Mouse (Mus musculus): Measurements from ENCODE around the gene Synpo2l. TPM values are rescaled to one million over a fixed set of nuclear protein-coding genes. Genes with fewer than 3 reads are reported as not detected.

The Synpo2l gene
- polyA plus RNA-seq, 1 experiment from 2014 or later, result 0.48 TPM

DNA sequence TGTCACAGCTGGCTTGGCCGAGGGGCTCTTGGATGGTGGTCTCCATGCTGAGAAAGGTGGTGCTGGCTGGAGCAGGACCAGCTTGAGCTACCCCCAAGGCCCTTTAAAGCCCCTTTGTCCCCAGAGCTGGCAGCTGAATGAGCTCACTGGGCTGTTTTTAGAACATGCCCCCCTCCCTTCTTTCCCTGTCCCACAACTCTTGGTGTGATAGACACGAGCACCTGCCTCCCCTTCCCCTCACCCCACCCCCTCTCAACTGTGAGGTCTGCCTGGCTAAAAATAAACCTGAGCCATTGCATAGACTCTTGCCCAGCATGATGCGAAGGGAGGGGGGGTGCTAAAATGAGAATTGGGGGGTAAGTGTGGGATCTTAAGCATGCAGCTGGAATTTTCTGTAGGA is 3.7 kb downstream of the Synpo2l start:
- H3K9ac ChIP-seq (ENCODE audit: low read depth, low read length), result no peak overlapping the region
- DNase-seq (ENCODE audit: low spot score) (no peak), ATAC-seq (ENCODE audit: low FRiP score) (no peak)
- no peak overlapping the region for H3K4me2 ChIP-seq (replicated peaks; ENCODE audit: low read depth, low read length)
- no peak overlapping the region for H3K27ac ChIP-seq (ENCODE audit: low read depth, low read length)
- no peaks in the 10 kb centered on the region for H3K36me3 ChIP-seq (ENCODE audit: control insufficient read depth, insufficient read depth, low read length)
- H3K9me3 ChIP-seq (ENCODE audit: control insufficient read depth, low read length), result no peaks in the 10 kb centered on the region
- H3K4me3 ChIP-seq (ENCODE audit: low read depth, low read length), result no peak overlapping the region
- 46% methylated on average over 3 of the region's 3 CpGs for WGBS
- peaks cover 6% of the 10 kb centered on the region for H3K27me3 ChIP-seq (ENCODE audit: control insufficient read depth, insufficient read depth, low read length)
- 0 out of 2 replicates have a peak, but pooled peaks cover 2% of the 10 kb centered on the region for H3K4me1 ChIP-seq (replicated peaks; ENCODE audit: control insufficient read depth, insufficient read depth, low read length)

DNA sequence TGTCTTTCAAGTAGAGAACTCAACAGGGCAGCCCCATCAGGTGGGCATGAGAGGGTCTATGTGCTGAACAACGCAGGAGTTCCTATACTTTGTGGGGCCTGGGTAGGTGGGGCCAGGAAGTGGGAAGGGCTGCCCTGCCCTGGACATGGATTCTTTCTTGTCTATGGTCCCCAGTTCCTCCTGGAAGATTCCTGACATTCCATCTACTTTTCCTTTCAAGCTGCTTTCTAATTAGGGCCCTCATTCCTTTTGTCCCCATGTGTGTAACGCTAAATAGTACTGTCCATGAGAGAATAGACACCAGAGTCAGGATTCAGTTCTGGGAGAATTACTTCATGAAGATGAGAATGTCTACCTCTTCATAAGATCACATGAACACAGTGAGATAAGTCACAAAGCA is 4.6 kb downstream of the Synpo2l start:
- Histone ChIP-seq H3K4me3 (ENCODE audit: low read depth, low read length) (no peak overlapping the region), H3K9ac (ENCODE audit: low read depth, low read length) (no peak overlapping the region), H3K9me3 (ENCODE audit: control insufficient read depth, low read length) (no peaks in the 10 kb centered on the region), H3K27me3 (ENCODE audit: control insufficient read depth, insufficient read depth, low read length) (peaks cover 6% of the 10 kb centered on the region), H3K4me1 (replicated peaks; ENCODE audit: control insufficient read depth, insufficient read depth, low read length) (0 out of 2 replicates have a peak, but pooled peaks cover 2% of the 10 kb centered on the region), H3K4me2 (replicated peaks; ENCODE audit: low read depth, low read length) (no peak overlapping the region), H3K36me3 (ENCODE audit: control insufficient read depth, insufficient read depth, low read length) (no peaks in the 10 kb centered on the region), H3K27ac (ENCODE audit: low read depth, low read length) (no peak overlapping the region)
- ATAC-seq (ENCODE audit: low FRiP score) (no peak), DNase-seq (ENCODE audit: low spot score) (no peak)
- WGBS, result 69% methylated on average over 2 of the region's 2 CpGs

DNA sequence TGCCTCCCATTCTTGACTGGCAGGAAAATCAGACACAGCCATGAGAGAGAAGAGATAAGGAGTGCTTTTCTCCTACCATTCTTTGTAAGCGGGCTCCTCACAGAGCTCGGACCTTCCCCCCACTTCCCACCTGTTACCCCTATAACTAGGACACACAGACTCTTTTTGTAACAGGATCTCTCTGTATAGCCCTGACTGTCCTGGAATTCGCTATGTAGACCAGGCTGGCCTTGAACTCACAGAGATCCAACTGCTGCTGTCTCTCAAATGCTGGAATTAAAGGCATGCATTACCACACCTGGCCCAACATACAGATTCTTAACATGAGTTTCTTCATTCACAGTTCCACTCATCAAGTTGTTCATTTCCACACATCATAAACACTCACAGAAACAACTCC is 5.4 kb downstream of the Synpo2l start:
- Histone ChIP-seq H3K27ac (ENCODE audit: low read depth, low read length) (no peak overlapping the region), H3K9me3 (ENCODE audit: control insufficient read depth, low read length) (no peaks in the 10 kb centered on the region), H3K27me3 (ENCODE audit: control insufficient read depth, insufficient read depth, low read length) (peaks cover 6% of the 10 kb centered on the region), H3K4me1 (replicated peaks; ENCODE audit: control insufficient read depth, insufficient read depth, low read length) (0 out of 2 replicates have a peak, but pooled peaks cover 2% of the 10 kb centered on the region), H3K4me2 (replicated peaks; ENCODE audit: low read depth, low read length) (no peak overlapping the region), H3K4me3 (ENCODE audit: low read depth, low read length) (no peak overlapping the region), H3K36me3 (ENCODE audit: control insufficient read depth, insufficient read depth, low read length) (no peaks in the 10 kb centered on the region), H3K9ac (ENCODE audit: low read depth, low read length) (no peak overlapping the region)
- WGBS, result 90% methylated on average over 3 of the region's 3 CpGs
- ATAC-seq (ENCODE audit: low FRiP score) (no peak), DNase-seq (ENCODE audit: low spot score) (no peak)

DNA sequence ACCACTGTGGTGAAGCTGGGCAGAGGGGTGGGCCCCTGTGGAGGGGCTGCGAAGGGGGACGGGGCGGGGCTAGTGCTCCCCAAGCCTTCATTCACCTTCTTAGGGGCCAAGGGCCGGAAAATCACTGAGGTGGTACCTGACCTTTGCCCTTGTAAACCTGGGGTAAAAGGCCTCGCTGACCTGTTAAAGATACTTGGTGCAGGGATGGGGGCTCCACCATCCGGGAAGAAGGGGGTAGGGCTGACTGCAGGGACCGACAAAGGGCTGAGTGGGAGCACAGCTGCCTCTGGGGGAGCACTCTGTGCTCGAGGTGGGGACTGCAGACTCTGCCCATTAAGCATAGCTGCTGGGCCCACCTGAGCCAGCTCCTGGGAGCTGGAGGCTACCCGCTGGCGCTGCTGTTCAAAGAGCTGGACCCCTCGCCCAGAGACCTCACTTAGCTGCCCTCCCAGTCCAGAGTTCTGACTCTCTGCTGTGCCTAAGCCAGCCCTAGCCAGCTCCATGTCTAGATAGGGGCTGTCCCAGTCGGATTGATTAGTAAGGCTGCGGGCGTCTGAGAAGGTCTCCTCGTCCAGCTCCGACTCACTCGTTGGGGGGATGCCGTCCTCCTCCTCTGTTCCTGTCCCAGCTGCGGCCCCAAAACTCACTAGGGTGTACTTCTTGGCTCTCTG is 6.4 kb downstream of the Synpo2l start:
- 10% methylated on average over 19 of the region's 19 CpGs for WGBS
- H3K27me3 ChIP-seq (ENCODE audit: control insufficient read depth, insufficient read depth, low read length), result peaks cover 6% of the 10 kb centered on the region

DNA sequence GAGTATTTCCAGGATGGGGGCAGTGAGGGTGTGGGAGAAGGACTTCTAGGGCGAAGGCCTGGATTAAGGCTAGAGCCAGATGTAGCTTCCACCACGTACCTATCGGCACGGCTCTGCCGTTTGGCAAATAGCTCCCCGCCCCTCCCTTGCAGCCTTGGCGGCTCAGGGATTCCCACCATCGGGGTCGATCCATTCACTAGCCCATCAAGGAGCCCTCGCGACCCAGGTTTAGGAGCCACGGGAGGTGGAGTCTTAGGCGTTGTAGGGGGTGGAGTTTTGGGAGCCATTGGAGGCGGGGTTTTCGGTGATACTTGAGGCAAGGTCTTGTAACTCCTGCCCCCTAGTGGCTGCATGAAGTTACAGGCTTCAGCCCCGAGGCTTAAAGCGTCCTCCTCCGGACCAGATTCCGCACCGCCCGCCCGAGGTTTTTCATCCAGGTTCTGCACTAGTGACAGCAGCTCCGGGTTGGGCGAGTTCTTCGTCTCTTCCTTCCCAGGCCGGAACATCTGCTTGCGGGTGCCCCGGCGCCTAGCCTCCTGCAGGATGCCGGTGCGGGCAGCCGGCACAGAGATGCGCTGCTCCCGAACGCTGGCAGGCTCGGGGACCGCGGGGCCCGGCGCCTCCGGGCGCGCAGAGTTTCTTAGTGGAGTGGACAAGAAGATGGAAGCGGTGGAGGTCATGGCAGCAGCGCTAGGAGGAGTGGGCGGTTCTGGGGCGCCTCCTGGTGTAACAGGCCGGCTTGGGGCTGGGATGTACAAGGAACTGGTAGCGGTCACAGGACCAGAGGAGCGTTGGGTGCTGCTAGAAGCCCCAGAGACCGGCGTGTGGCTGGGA is 7.1 kb downstream of the Synpo2l start:
- peak overlapping the region; percentile 67; the same call in 1 of the 2 replicates for H3K27ac ChIP-seq (ENCODE audit: low read depth, low read length)
- 0 out of 2 replicates have a peak, but pooled peaks cover 2% of the 10 kb centered on the region for H3K4me1 ChIP-seq (replicated peaks; ENCODE audit: control insufficient read depth, insufficient read depth, low read length)
- peak; percentile 88 for ATAC-seq (ENCODE audit: low FRiP score)
- peak overlapping the region; percentile 96 for H3K4me2 ChIP-seq (replicated peaks; ENCODE audit: low read depth, low read length)
- peak; percentile 98 for DNase-seq (ENCODE audit: low spot score)
- H3K9me3 ChIP-seq (ENCODE audit: control insufficient read depth, low read length), result no peaks in the 10 kb centered on the region
- peak overlapping the region; percentile 55 for H3K4me3 ChIP-seq (ENCODE audit: low read depth, low read length)
- peak overlapping the region; percentile 74 for H3K9ac ChIP-seq (ENCODE audit: low read depth, low read length)
- peaks cover 6% of the 10 kb centered on the region for H3K27me3 ChIP-seq (ENCODE audit: control insufficient read depth, insufficient read depth, low read length)
- no peaks in the 10 kb centered on the region for H3K36me3 ChIP-seq (ENCODE audit: control insufficient read depth, insufficient read depth, low read length)
- WGBS, result 2% methylated on average over 52 of the region's 52 CpGs

More for the DNA sequence above, 6.4 kb downstream of the Synpo2l start:
- no peaks in the 10 kb centered on the region for H3K36me3 ChIP-seq (ENCODE audit: control insufficient read depth, insufficient read depth, low read length)
- H3K4me1 ChIP-seq (replicated peaks; ENCODE audit: control insufficient read depth, insufficient read depth, low read length), result 0 out of 2 replicates have a peak, but pooled peaks cover 2% of the 10 kb centered on the region
- DNase-seq (ENCODE audit: low spot score), result peak; percentile 48
- H3K9ac ChIP-seq (ENCODE audit: low read depth, low read length), result peak overlapping the region; percentile 74
- ATAC-seq (ENCODE audit: low FRiP score), result peak; percentile 34
- H3K9me3 ChIP-seq (ENCODE audit: control insufficient read depth, low read length), result no peaks in the 10 kb centered on the region
- peak overlapping the region; percentile 55 for H3K4me3 ChIP-seq (ENCODE audit: low read depth, low read length)
- H3K27ac ChIP-seq (ENCODE audit: low read depth, low read length), result peak overlapping the region; percentile 67; the same call in 1 of the 2 replicates
- peak overlapping the region; percentile 96 for H3K4me2 ChIP-seq (replicated peaks; ENCODE audit: low read depth, low read length)

DNA sequence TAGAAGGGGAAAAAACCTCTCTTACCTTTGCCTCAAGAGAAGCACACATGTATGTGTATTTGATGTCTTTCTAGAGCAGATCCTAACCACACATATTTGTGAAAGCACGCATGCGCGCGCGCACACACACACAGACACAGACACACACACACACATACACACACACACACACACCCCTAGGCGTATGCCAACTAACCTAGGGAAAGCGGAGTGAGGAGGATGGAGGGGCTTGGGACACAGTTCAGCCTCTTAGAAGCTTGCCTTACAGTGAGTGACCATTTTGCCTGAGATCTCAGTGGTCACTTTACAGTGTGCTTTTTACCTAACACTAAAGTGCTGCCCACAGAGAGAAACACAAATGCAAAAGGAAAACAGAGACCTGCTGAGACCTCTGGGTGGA is 8.5 kb downstream of the Synpo2l start:
- H3K4me2 ChIP-seq (replicated peaks; ENCODE audit: low read depth, low read length), result no peak overlapping the region
- 98% methylated on average over 7 of the region's 7 CpGs for WGBS

DNA sequence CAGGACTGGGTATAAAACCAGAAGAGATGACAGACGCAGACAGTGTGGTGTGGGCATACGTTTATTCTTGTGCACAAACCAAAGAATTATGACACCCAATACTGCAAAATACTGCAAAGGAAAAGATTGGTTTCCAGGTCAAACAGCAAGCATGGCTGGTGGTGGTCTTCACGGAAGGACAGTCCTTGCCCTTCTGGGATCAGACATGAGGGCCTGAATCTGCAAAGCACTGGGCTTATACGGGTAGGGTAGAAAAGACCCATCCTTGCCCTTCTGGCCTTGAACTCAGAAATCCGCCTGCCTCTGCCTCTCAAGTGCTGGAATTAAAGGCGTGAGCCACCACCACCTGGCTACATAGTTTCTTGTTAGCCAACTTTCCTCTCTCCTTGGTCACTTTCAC is 9.3 kb downstream of the Synpo2l start:
- WGBS, result 88% methylated on average over 6 of the region's 6 CpGs
- DNase-seq (ENCODE audit: low spot score), result no peak
- no peak overlapping the region for H3K4me3 ChIP-seq (ENCODE audit: low read depth, low read length)

More for the DNA sequence above, 8.5 kb downstream of the Synpo2l start:
- H3K27ac ChIP-seq (ENCODE audit: low read depth, low read length), result no peak overlapping the region
- DNase-seq (ENCODE audit: low spot score) (no peak), ATAC-seq (ENCODE audit: low FRiP score) (no peak)
- peaks cover 6% of the 10 kb centered on the region for H3K27me3 ChIP-seq (ENCODE audit: control insufficient read depth, insufficient read depth, low read length)
- H3K36me3 ChIP-seq (ENCODE audit: control insufficient read depth, insufficient read depth, low read length), result no peaks in the 10 kb centered on the region
- no peak overlapping the region for H3K4me3 ChIP-seq (ENCODE audit: low read depth, low read length)
- H3K4me1 ChIP-seq (replicated peaks; ENCODE audit: control insufficient read depth, insufficient read depth, low read length), result 0 out of 2 replicates have a peak, but pooled peaks cover 2% of the 10 kb centered on the region
- no peaks in the 10 kb centered on the region for H3K9me3 ChIP-seq (ENCODE audit: control insufficient read depth, low read length)
- H3K9ac ChIP-seq (ENCODE audit: low read depth, low read length), result no peak overlapping the region

DNA sequence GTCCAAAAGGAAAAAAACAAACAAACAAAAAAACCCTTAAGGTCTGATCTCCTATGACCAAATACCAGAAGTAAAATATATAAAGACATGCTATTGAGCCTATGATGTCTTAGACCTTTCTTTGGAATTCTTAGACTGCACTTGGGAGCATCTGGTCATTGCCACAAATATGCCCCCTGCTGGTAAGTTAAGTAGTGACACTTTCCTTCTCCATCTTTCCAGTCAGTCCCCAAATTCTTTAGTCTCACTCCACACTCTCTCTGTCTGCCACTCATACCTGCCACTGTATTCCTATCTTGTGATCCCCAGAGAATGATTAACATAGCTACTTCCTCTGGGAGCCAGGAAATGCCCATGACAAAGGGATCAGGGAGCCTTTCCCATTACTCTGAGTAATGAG is 9.8 kb downstream of the Synpo2l start:
- Histone ChIP-seq H3K36me3 (ENCODE audit: control insufficient read depth, insufficient read depth, low read length) (no peaks in the 10 kb centered on the region), H3K9me3 (ENCODE audit: control insufficient read depth, low read length) (no peaks in the 10 kb centered on the region), H3K4me1 (replicated peaks; ENCODE audit: control insufficient read depth, insufficient read depth, low read length) (0 out of 2 replicates have a peak, but pooled peaks cover 2% of the 10 kb centered on the region), H3K27ac (ENCODE audit: low read depth, low read length) (no peak overlapping the region), H3K9ac (ENCODE audit: low read depth, low read length) (no peak overlapping the region), H3K4me3 (ENCODE audit: low read depth, low read length) (no peak overlapping the region), H3K4me2 (replicated peaks; ENCODE audit: low read depth, low read length) (no peak overlapping the region), H3K27me3 (ENCODE audit: control insufficient read depth, insufficient read depth, low read length) (peaks cover 6% of the 10 kb centered on the region)
- peak; percentile 61 for DNase-seq (ENCODE audit: low spot score)
- ATAC-seq (ENCODE audit: low FRiP score), result no peak

More for the DNA sequence above, 9.3 kb downstream of the Synpo2l start:
- H3K9me3 ChIP-seq (ENCODE audit: control insufficient read depth, low read length), result no peaks in the 10 kb centered on the region
- H3K9ac ChIP-seq (ENCODE audit: low read depth, low read length), result no peak overlapping the region
- no peaks in the 10 kb centered on the region for H3K36me3 ChIP-seq (ENCODE audit: control insufficient read depth, insufficient read depth, low read length)
- H3K27me3 ChIP-seq (ENCODE audit: control insufficient read depth, insufficient read depth, low read length), result peaks cover 6% of the 10 kb centered on the region
- no peak for ATAC-seq (ENCODE audit: low FRiP score)
- H3K4me2 ChIP-seq (replicated peaks; ENCODE audit: low read depth, low read length), result no peak overlapping the region
- 0 out of 2 replicates have a peak, but pooled peaks cover 2% of the 10 kb centered on the region for H3K4me1 ChIP-seq (replicated peaks; ENCODE audit: control insufficient read depth, insufficient read depth, low read length)
- H3K27ac ChIP-seq (ENCODE audit: low read depth, low read length), result no peak overlapping the region
